Mouse (Mus musculus) layer of hippocampus, adult 8-10 months (tissue): ENCODE measurements around the gene Cavin4. TPM values are rescaled to one million over a fixed set of nuclear protein-coding genes. Genes with fewer than 3 reads are reported as not detected.

Experiments used
- DNase-seq, 2 experiments: peaks; one replicate each; pipeline ENCODE4 v3.0.0; 2022; ENCODE audit warnings: low spot score in 2 of 2
- total RNA-seq, 4 experiments: library from RNA; stranded (reverse); gene quantifications; 2 replicates each; pipeline ENCODE4 v1.2.4; 2022

Gene Cavin4
- total RNA-seq, result 1 to 10 TPM; 1.5 to 3.4 (median 2.3) TPM

DNA sequence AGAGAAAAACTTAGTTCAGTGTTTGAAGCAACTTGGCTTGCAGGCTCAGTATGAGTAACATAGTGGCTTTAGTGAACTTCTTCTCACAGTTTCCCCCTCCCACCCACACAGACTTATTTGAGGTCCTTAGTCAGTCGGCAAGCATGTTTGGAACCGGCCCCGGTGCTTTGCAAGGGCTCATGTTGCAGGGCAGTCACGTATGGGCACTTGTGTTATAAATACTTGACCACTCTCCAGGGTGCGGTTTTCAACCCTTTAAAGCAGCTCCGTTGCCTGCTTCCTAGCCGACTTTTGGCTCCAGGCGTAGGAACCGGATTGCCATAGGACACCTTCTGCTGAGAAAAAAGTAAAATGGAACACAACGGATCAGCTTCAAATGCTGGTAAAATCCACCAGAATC, at the start of gene Cavin4:
Cavin4 (plus strand) TSS at position 244 of the 400 bp plus-strand sequence.
- no peak for DNase-seq

DNA sequence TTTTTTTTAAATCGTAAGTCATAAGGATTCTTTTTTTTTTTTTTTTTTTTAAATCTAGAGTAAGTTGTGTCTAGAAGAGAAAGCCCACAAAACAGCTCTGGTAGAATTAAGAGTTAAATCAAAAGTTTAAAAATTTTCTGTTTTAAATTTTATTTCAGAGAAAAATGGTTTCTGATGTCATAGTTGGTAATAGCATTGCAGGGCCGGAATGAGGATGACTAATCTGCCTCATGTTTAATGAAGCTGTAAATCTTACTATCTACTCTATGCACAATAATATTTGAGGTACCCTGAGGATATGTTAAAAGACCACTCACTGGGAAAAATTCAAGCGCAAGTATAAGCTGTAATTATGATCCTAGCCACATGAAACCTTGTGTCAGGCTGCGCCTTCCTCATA, 47.8 kb upstream of the Cavin4 start:
- no peak for DNase-seq

GRCm38 (mm10) chr4:48617201-48617600, 46.1 kb upstream of the Cavin4 start:
- no peak for DNase-seq

GRCm38 (mm10) chr4:48620121-48620520, 43.2 kb upstream of the Cavin4 start:
- DNase-seq, result no peak

DNA sequence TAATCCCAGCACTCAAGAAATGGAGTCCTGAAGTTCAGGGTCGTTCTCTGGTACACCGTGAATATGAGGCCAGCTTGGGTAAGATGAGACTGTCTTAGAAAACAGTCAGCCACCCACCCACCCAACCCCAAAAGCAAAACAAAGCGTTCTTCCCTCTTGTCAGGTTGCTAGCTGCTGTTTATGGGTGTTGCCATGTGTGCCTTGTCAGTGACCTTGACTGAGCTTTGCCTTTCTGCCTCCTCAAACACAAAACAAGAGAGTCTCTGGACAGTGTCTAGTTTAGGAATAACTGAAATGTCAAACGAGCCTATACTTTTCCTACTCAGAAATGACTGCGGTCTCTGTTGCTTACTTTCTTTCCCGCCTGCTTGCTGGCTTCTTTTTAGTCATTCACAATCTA, 41.1 kb upstream of the Cavin4 start:
- DNase-seq, result no peak

DNA sequence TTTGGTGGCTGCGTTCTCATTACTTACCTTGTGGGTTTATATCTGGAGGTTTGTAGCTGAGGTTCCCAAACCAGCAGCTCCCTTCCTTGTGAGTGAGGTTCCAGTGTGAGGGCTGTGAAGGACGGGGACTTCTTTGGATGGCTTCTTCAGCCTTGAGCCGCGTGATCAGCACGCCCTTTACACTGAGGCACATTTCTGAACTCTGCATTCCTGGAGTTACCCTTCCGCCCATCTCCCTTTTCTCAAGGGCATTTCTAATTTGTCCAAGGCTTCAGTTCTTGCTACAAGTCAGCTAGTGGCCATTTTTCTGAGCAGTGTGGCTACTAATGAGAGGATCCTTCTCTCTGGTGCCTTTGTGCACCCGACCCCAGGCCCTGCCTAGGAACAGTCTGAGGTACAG, 40.4 kb upstream of the Cavin4 start:
- DNase-seq, result no peak

DNA sequence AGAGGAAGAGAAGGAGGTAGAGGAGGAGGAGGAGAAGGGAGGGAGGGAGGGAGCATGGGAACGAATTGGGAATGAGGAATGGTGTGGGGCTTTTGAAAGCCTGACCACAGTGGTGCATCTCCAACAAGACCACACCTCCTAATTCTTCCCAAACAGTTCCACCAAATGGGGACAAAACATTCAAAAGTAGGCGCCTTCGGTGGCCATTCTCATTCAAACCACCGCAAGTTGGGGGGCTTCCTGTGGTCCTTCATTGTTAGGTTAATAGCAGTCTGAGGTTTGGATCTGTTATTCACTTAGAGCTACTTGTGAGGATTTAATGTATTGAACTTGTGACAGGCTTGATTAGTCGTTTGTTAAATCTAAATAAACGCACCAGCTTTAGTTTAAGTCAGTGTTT, 38.4 kb upstream of the Cavin4 start:
- no peak for DNase-seq

DNA sequence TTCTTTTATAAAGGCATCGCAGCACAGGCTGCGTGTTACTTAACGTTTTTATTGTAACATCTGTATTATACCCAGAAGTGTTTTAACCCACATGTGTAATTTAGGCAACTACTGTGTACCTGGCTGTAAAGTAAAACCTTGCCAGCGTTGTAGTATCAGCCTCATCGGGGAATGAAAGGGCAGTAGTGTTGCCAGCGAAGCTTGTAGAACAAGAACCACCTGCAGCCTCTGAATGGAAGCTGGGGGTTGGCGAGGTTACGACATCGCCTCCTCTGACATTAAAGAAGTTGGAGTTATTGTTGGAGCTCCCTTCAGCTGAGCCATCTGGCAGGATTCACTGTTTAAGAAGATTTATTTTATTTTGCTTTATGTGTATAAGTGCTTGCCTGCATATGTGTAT, 37.5 kb upstream of the Cavin4 start:
- DNase-seq, result no peak

DNA sequence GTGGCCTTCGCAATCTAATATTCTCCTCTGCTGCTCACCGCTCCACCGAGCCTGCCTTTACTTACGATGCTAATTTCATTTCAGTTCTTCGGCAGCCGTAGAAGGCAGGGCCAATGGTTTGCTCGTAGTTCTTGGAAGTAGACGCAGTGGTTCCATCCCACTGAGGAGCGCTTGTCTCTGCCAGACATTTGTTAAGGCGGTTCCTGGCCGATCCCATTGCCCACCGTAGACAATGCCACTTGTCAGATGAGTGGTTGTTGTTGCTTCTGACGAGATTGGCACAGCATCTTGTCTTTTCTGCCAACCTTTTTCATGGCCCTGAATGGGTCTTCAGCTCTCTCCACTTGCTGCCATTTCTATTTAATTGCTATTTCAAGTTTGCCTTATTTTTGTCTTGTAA, 33.9 kb upstream of the Cavin4 start:
- peak; percentile 40 to 67 for DNase-seq

DNA sequence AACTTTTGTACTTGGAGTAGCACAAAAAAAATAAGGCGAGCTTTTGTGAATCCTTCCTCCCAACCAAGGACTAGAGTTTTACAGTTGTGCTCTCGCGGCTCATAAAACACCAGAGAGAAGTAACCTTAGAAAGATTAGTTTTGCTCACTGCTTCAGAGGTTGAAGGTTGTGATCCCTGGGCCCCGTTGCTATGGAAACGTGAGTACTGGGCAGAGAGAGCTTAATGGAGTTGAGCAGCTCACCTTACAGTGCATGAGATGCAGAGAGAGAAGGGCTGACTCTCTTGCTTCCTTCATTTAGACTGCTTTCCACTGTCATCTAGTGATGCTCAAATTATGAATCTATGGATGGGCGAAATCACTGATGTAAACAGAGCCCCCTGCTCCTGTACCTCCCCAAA, 29.8 kb upstream of the Cavin4 start:
- no peak for DNase-seq

DNA sequence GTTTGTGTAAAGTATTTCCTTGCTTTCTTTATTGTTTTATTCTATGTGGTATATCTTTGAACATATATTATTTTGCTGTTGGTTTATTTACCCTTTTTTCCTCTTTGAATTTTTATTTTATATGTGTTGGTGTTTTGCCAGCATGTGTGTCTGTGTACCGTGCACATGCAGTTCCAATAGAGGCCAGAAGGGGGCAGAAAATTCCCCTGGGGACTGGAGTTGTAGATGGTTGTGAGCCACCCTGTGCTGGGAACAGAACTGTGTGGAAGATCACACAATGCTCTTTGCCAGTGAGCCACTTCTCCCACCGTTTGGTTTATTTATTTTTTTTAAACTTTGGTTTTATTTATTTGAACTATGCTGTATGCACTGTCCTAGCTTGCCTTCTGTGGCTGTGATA, 29.3 kb upstream of the Cavin4 start:
- no peak for DNase-seq

GRCm38 (mm10) chr4:48636831-48637230, 26.5 kb upstream of the Cavin4 start:
- no peak for DNase-seq

GRCm38 (mm10) chr4:48638132-48638531, 25.2 kb upstream of the Cavin4 start:
- DNase-seq, result no peak

DNA sequence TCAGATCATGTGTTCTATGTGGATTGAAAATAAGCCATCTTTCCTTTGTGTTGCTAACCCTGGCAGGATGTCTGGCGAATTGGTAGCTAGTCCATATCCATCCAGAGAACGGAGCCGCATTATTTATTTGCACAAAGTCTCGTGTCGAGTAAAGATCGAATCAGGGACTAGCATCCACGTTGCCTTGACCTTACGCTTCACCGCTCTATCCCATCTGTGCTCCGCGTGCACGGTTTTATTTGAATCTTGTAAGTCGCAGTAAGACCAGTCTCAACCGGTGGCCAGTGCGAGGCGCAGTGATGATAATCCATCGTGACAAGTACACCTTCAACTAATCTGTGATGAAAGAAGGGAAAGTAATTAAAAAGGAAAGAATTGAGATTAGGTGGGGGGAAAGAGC, 23.8 kb upstream of the Cavin4 start:
- no peak for DNase-seq

- peak; percentile 61 to 75 for DNase-seq
Observed at GRCm38 (mm10) chr4:48643801-48644200, 19.5 kb upstream of the Cavin4 start.

DNA sequence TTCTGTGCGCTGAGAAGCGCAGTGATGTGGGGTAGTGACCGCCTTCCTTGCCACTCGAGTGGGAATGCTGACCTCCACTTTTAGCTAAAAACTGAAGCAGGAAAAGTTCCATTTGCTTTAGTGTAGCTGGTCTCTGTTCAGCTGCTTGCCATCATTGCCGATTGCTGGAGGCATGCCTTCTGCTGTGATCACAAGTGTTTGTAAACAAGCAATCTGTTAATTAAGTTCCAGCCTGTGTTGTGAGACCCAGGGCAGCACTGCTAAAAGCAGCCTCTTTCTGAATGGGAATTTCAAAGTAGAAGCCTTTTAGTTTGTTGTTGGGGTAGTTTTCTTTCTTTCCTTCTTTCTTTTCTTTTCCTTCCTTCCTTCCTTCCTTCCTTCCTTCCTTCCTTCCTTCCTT, 17.2 kb upstream of the Cavin4 start:
- no peak for DNase-seq

GRCm38 (mm10) chr4:48650617-48651360, 12.5 kb upstream of the Cavin4 start:
- DNase-seq, result no peak

DNA sequence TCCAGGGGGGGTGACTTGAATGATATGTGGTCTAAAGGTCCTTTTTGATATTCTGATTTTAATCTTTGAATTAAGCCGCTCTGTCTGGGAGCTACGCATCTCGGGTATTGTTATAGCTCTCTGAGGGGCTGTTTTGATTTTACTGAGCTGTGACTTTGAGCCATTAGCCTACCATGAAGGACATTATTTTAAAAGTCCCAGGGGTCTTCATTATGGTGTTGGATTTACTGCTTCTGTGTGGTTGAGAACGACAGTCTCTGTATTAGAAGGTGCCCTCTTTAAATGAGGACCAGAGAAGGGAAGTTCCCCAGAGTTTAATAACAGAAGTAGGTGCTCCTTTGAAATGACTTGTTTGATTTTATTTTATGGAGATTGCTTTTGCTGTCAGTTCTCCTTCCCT, 9.2 kb upstream of the Cavin4 start:
- no peak for DNase-seq

GRCm38 (mm10) chr4:48656530-48656929, 6.8 kb upstream of the Cavin4 start:
- DNase-seq, result no peak

- DNase-seq, result no peak
Observed at GRCm38 (mm10) chr4:48660144-48660543, 3.2 kb upstream of the Cavin4 start.

DNA sequence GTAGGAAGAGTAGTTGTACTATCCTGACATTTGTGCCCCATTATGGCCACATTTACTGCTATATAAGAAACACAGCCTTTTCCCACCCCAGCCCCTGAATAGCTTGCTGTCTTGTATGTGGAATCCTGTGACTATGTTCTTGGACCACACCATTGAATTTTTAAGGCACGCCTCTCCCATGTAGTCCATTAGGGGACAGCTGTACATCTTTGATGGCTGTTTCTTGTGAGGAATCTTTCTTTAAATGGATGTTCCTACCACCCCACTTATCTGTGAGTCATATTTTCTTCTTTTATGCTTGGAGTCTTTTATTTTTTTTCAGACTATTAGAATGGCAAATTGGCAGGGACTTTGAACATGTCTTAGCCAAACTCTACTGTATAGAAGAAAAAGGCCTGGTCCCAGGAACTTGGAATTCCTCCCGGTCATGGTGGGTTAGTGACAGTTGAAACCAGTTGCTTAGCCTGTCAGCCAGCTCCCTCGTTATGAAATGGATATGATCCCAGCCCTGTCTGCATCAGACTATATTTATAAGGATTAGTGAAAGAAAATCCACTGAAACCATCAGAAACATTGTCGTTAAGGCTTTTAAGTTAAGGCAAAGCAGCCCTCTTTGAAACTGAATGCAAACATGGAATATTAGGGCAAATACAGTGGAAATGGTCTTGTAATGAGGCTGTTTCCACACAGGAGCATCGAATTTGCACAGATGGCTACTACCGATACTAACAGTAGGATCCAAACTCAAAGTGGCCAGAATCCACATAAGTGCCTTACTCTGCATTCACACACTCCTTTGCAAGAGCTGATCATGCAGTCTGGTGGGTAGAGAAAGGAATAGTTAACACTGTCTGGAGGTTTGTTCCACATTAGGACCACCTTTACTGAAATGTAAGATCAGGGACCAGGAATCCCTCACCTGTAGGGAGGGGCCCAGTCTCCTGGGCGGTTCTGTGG, 2.4 kb upstream of the Cavin4 start:
- DNase-seq, result no peak

DNA sequence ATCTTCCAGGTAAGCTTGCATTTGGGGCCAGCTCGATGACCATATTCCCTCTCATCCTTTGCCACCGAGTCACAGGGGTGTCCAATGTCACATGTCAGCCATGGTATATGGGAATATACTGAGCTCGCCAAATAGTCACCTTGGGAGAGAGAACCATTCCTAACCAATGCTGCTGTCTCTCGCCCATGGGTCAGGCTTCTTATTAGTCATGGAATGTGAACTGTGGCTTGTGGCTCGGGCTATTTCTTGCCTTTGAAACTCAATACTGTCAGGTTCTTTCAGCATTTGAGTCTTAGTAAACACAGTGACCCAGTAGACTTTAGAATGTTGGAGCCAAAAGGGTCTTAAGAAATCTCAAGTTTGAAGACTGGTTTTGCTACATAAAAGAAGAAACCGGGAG, 707 bp downstream of the Cavin4 start:
- no peak for DNase-seq

DNA sequence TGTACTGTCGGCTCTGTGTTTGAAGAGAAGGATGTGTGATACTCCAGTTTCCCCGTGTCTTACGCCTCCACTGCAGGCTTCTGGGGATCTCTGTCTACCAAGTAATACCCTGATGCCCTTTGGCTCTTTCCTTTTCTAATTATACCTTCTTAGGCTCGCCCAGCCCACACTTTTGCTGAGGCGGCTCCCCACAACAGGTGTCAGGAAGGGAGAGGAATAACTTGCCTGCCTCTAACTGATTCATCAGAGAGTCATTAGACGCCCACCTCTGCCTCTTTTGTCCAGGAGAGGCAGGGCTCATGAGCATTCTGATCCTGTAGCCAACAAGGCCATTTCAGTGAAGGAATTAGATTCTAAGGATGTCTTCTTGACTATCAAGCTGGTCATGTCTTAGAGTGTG, 4.0 kb downstream of the Cavin4 start:
- no peak for DNase-seq
